Mouse (Mus musculus): Measurements from ENCODE around the gene Dcaf12l1.
"Not testable (repeated sequence)": the region's sequence is repeated elsewhere in the genome, so short reads cannot be mapped to it uniquely, and the experiment has no call there.

Dcaf12l1 gene

DNA sequence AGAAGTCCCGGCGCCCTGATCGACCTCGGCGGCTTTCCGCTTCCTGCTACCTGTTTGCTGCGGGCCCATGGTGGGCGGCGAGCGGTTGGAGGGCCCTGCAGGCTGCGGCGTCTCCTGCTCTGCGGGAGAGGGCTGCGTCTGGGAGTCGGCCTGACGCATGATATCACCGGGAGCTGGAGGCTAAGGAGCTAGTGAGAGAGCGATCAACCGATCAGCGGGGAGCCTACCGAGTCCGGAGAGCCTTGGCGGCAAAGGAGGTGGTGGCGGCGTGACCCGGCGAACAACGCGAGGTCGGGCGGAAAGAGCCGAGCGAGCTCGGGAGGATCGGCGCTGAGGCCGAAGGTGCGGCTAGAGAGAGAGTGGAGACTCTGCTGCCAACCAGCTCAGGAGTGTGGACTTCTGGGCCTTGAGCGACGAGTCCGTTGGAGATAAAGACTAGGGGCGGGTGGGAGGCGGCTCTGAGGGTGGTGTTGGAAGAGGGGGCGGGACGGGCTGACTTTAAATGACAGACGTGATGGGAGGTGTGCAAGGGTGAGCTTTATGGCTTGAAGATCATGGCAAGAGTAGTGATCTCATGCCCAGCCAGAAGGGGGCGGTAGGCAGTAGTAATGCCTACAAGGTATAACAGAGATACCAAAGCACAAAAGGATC lies at the start of gene Dcaf12l1:
Dcaf12l1 (minus strand) TSS at position 437 of the 651 bp plus-strand sequence.
- peak; percentile 46 to 66 for DNase-seq (ENCODE audit: low spot score in 2 of 2)

DNA sequence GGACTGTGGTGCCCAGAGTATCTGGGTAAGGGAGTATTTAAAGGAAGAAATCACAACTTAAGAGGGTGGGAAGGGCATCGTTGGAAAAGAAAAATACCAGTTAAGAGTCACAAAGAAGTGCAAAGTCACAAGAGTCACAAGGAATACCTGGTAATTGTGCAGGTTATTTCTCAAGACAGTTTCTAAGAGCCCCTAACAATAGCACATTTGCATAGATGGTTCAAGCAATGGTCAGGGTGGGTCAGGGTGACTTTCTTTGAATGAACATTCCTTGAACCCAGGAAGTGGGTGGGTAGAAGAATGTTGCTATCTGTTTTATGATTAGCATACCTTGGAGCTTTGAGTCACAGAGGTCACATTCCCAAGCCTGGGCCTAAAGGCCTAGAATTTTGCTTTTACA lies 19.4 kb upstream of the Dcaf12l1 start:
- DNase-seq (ENCODE audit: low spot score in 2 of 2) = not testable (repeated sequence)

DNA sequence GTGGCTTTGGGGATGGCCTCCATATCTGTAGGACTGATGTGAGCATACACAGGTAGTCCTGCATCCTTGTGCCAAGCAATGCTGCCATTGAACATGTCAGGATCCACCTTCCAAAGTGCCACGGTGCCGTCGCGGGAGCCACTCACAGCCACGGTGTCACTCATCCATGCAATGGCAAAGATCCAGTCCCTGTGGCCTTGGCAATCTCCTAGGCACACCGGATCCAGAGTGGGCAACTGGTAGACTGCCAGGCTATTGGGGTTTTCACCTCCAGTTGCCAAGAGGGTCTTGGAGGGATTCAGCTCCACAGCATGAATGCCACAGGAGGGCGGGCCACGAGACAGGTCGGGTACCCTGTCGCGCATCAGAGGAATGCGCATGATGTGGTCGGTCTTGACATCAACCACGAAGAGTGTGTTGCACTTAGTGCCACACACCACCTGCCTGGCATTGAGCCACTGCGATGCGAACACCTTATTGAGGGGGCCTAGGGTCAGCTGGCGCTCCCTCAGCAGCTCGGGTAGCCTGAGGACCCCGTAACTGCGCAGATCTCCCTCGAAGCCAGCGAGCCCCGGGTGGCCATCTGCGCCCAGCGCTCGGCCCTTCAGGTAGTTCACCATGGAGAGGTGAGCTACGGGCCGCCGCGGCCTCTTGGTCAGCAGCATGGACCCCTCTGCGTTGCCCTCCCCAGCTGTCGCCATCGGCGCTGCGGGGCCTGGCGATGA lies 799 bp downstream of the Dcaf12l1 start:
- DNase-seq (ENCODE audit: low spot score in 2 of 2) = peak in 1 of 2 experiments; percentile 9

Measured in cerebellum, postnatal 4 days (tissue).